ENCODE assay signal across 11 mouse cellular contexts in the genomic region with DNA sequence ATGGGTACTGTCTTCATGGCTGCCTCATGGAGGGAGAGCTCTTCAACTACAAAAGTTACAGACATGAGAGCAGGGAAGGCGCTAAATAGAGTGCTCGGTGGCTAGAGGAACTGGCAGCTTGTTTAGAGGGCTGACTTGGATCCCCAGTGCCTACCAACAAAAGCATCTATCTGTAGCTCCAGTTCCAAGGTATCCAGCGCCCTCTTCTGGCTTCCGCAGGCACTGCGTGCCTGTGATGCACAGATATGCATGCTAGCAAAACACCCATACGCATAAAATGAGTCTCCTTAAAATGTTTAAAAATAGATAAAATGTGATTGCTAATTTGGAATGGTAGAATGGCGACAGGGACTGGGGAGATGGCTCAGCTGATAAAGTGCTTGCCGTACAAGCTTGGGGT. TPM values are rescaled to one million over a fixed set of nuclear protein-coding genes. Genes with fewer than 3 reads are reported as not detected.
DNase-seq lines count a peak whose midpoint lies in the region; ATAC-seq and TF ChIP-seq lines count a peak whose summit lies in the region.
"Had no signal": no experiment of that assay in that cellular context is flagged by ENCODE, and none has a peak within 500 bp of the region (broad histone marks: within the 10 kb centered on the region; RNA-seq: fewer than 3 reads in every experiment).

No protein-coding gene starts in this region.

- no peak overlapping the region for H3K27ac ChIP-seq in left cerebral cortex, adult 2 months
- no peak overlapping the region for H3K27ac ChIP-seq in CH12.LX (ENCODE audit: insufficient read depth, low read depth)

- H3K9me3 ChIP-seq in CH12.LX (replicated peaks; ENCODE audit: low read length) = no peaks in the 10 kb centered on the region

- no peak for ATAC-seq in cerebellum, adult (ENCODE audit: insufficient number of reproducible peaks, low FRiP score, low TSS enrichment)
- no peak for ATAC-seq in monocyte, adult 5-6 weeks (replicated peaks; ENCODE audit: insufficient number of reproducible peaks, low FRiP score, low TSS enrichment, poor library complexity, severe bottlenecking)
- ATAC-seq: Patski had no signal

- H3K4me1 ChIP-seq in CH12.LX (ENCODE audit: control insufficient read depth in 1 of 2, insufficient read depth in 2 of 2) = peaks cover 4 to 24% of the 10 kb centered on the region in 2 experiments

- dilution Hi-C loops in CH12.LX (cut with MboI; ENCODE audit: extremely low pct_ligation_motif_present, extremely low pct_unique_long_range_greater_than_20kb, low sequenced_read_pairs) = no loop called here

- H3K9ac ChIP-seq in CH12.LX (ENCODE audit: insufficient read depth, low read depth) = no peak overlapping the region

- H3K36me3 ChIP-seq in CH12.LX (replicated peaks in 1 of 2; ENCODE audit: control insufficient read depth in 1 of 2, insufficient read depth in 1 of 2, low read length in 1 of 2) = no peaks in the 10 kb centered on the region

- H3K27me3 ChIP-seq in CH12.LX (replicated peaks) = no peaks in the 10 kb centered on the region

- peak; percentile 31 for TF ChIP-seq RAD21 in CH12.LX (IDR thresholded peaks at IDR 0.05; ENCODE audit: low read depth, low read length)

- in situ Hi-C loops in CH12.LX (cut with MboI; ENCODE audit: low pct_ligation_motif_present, low pct_unique_long_range_greater_than_20kb, low sequenced_read_pairs) = no loop called here

- TF ChIP-seq EP300 in CH12.LX (IDR thresholded peaks at IDR 0.05; ENCODE audit: low read length) = no peak

- intact Hi-C loops in left cerebral cortex, adult 2 months (cut with DNase I) = no loop called here

- peak; percentile 45 for TF ChIP-seq CTCF in left cerebral cortex, adult 2 months (IDR thresholded peaks at IDR 0.05)
- TF ChIP-seq CTCF in CH12.LX (conservative IDR thresholded peaks at IDR 0.05 in 1 of 2, IDR thresholded peaks at IDR 0.05 in 1 of 2; ENCODE audit: low read depth in 2 of 2, low read length in 2 of 2) = peak; percentile 63 to 66

- H3K4me3 ChIP-seq in left cerebral cortex, adult 2 months = no peak overlapping the region
- no peak overlapping the region for H3K4me3 ChIP-seq in CH12.LX (replicated peaks in 1 of 3; ENCODE audit: low read depth in 2 of 3, low read length in 2 of 3, poor library complexity in 1 of 3)

- TF ChIP-seq POLR2A in CH12.LX (IDR thresholded peaks at IDR 0.05; ENCODE audit: low read depth, low read length) = no peak

- no peak overlapping the region for H3K4me2 ChIP-seq in CH12.LX (ENCODE audit: insufficient read depth, low read depth, poor library complexity, severe bottlenecking)

- peak; percentile 60 to 73 for DNase-seq in cerebellum, postnatal 10 days
- no peak for DNase-seq in left cerebral cortex, adult 2 months (ENCODE audit: extremely low spot score in 1 of 2, low spot score in 2 of 2)
- DNase-seq in left cerebral cortex, adult 11 months (ENCODE audit: low spot score) = no peak
- no peak for DNase-seq in CH12.LX (ENCODE audit: extremely low read depth)
- DNase-seq in lung, postnatal 36 days = peak; percentile 27
- DNase-seq in kidney, adult 11 months = no peak
- DNase-seq: embryo, embryonic 11 days; heart, adult 11 months had no signal

- H3K79me2 ChIP-seq in CH12.LX (replicated peaks; ENCODE audit: control insufficient read depth, extremely low read depth, insufficient read depth, poor library complexity, severe bottlenecking) = no peaks in the 10 kb centered on the region

TF ChIP-seq in CH12.LX, 34 proteins besides CTCF, POLR2A, EP300 and RAD21:
- TF ChIP-seq TBP (conservative IDR thresholded peaks at IDR 0.05; ENCODE audit: low read depth, low read length) (no peak), SMC3 (IDR thresholded peaks at IDR 0.05; ENCODE audit: low read depth, low read length) (peak; percentile 39; the same call in 1 of the 2 replicates)

RNA-seq across cellular contexts. Expression of gene Dscaml1, which starts 5.2 kb away (rescaled TPM):
- 10 to 100 TPM; 58.0 to 61.5 TPM for total RNA-seq in left cerebral cortex, adult 2 months (2021)
- total RNA-seq in CH12.LX (2012; rRNA removed) (not detected in 2 replicates), CH12.LX (2014; rRNA removed) (not detected in 2 replicates)
- polyA plus RNA-seq in CH12.LX (2012; ENCODE audit: insufficient read length, low read depth) = not detected in 2 replicates
- not detected in 3 replicates for total RNA-seq in monocyte, adult 5-6 weeks (2017)

RNA-seq across cellular contexts. Expression of gene Fxyd2, which starts 21.7 kb away (rescaled TPM):
- 1 to 10 TPM; 4.8 to 6.5 TPM for total RNA-seq in left cerebral cortex, adult 2 months (2021)
- total RNA-seq in CH12.LX (2012; rRNA removed) = not detected in 2 replicates
- not detected in 2 replicates for total RNA-seq in CH12.LX (2014; rRNA removed)
- not detected in 2 replicates for polyA plus RNA-seq in CH12.LX (2012; ENCODE audit: insufficient read length, low read depth)
- total RNA-seq in monocyte, adult 5-6 weeks (2017) = not detected in 3 replicates

RNA-seq across cellular contexts. Expression of gene Fxyd6, which starts 51.2 kb away (rescaled TPM):
- 100 to 1,000 TPM; 106 to 107 TPM for total RNA-seq in left cerebral cortex, adult 2 months (2021)
- 0.08 TPM in 1 of 2 replicates, not detected in the other for total RNA-seq in CH12.LX (2012; rRNA removed)
- not detected in 2 replicates for total RNA-seq in CH12.LX (2014; rRNA removed)
- not detected in 2 replicates for polyA plus RNA-seq in CH12.LX (2012; ENCODE audit: insufficient read length, low read depth)
- not detected in 3 replicates for total RNA-seq in monocyte, adult 5-6 weeks (2017)

Comparison
In these comparisons a context has a peak if more than half of its experiments do, and no peak if none do; other contexts are left out.
1. DNase-seq: peak in cerebellum, postnatal 10 days (2 of 2) and lung, postnatal 36 days (single experiment); none in left cerebral cortex, adult 2 months (0 of 2), left cerebral cortex, adult 11 months (single experiment), CH12.LX (single experiment) and kidney, adult 11 months (single experiment).
2. RNA of gene Dscaml1, which starts 5.2 kb away (total RNA-seq): 58.0 to 61.5 TPM in left cerebral cortex, adult 2 months; not detected in CH12.LX and not detected in monocyte, adult 5-6 weeks; every median in the first group is over 10 times any median in the second.
3. RNA of gene Fxyd6, which starts 51.2 kb away (total RNA-seq): 106 to 107 TPM in left cerebral cortex, adult 2 months; 0.08 TPM in CH12.LX and not detected in monocyte, adult 5-6 weeks; every median in the first group is over 10 times any median in the second.